Mouse (Mus musculus) CH12F3 (cell line): ENCODE measurements around the gene Rps28.
"Not testable (repeated sequence)": the region's sequence is repeated elsewhere in the genome, so short reads cannot be mapped to it uniquely, and the experiment has no call there.

ENCODE experiments used
- in situ Hi-C: fragments of 300-500 bp; cut with MboI; formaldehyde crosslinking; loops from 2 replicates; pipeline ENCODE4 v1.14.3; 2020; ENCODE audit warnings: low sequenced_read_pairs

Gene Rps28

DNA sequence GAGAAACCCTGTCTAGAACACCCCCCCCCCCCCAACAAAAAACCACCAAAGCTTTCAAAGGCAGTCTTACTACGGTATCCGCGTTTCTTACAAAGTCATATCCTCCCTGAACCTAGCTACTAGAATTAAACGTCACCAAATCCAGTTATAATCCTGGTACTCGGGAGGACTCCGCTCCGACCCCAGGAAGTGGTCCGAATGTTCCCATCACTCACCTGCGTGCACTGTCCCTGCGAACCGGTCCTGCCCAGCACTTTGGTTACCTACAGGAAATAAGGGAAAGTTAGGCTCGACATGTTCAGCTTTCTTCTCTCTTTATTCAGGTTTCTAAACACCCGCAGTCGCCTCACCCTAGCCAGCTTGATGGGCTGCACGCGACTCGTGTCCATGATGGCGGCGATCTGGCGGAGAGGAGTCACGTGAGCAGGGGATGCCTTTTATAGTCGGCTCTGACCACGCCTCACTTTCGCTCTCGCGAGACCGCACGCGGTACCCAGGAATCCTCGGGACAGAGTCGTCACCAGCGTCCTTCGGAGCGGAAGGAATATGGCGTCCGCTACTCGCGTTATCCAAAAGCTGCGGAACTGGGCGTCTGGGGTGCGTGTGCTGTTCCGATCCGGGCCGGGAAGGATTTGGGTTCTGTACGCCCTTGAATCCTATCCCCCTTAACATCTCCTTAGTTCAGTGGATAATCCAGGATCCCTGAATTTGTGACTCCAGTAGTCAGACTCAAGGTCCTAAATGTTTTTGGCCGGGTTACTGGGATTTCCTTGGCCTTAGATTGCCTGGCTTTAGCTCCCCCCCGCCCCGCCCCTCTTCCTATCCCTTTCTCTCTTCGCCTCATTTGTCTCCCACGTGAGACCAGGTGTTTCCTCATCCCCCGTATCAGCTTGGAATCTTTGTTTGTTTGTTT is at the start of gene Rps28, which contains the start of gene Ndufa7:
TSS of gene Rps28 (minus strand) at position 479 of the 913 bp plus-strand sequence.
TSS of gene Ndufa7 (plus strand) at position 489 of the 913 bp plus-strand sequence.
- in situ Hi-C loops = no loop called here

DNA sequence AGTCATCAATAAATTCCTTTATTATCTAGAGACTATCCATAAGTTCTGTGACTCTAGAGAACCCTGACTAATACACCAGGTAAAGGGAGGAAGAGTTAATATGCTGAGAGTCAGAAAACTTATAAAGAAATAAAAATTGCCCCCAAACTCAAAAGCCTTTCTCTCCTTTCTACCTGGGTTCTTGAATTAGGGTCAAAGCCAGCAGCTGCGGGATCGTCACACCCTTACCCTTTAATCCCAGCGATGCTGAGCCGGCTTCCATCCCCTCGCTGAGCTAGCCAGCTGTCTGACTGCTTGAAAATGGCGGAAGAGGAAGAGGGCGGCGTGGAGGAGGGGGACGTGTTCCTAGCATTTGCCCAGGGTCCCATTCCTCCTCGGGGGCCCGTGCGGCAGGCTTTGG is 49.2 kb upstream of the Rps28 start, which contains the start of gene Gm7029:
TSS of gene Gm7029 (plus strand) at position 301 of the 400 bp plus-strand sequence.
- in situ Hi-C loops = not testable (repeated sequence)

DNA sequence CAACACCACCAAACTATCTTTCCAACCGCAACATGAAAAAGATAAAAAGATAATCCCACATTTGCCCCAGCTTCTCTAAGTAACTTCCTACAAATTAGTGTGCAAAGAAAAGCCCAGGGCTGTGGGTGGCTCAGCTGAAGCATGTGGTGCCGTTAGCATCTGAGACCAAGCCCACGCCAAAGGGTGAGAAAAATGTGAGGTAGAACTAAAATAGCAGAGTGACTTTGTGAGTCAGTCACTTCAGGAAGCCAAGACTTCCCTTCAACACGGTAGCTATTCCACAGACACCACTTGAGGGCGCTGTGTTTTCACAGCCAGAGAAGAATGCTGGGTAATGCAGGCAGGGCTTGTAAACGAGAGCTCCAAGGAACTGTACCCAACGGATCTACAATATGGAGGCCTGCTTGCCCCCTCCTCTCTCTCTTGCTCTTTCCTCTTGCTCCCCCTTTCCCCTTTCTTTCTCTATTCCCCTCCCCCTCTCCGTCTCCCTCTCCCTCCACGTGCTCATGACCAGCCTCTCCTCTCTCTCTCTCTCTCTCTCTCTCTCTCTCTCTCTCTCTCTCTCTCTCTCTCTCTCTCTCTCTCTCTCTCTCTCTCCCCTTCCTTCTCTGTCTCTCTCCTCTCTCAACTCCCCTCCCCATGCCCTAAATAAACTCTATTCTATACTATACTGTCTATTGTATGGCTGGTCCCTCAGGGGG is 41.1 kb upstream of the Rps28 start:
- in situ Hi-C loops = no loop called here

DNA sequence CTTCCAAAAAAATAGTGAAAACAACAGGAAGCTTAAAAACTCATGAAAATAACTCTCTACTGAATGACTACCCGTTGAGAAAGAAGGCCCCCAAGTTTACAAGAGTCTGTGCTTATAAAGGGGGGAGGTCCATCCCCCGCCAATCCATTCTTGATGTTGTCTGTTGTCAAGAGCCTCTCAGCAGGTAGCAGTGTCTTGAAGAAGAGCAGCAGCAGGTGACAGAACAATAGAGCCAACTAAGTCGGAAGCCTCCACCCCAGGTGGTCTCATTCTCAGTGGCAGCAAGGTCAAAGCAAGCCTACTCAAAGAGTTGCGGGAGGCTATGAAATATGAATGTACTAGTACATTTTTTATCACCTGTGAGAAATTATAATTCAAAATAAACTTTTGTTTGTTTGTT is 33.5 kb upstream of the Rps28 start:
- in situ Hi-C loops = no loop called here

DNA sequence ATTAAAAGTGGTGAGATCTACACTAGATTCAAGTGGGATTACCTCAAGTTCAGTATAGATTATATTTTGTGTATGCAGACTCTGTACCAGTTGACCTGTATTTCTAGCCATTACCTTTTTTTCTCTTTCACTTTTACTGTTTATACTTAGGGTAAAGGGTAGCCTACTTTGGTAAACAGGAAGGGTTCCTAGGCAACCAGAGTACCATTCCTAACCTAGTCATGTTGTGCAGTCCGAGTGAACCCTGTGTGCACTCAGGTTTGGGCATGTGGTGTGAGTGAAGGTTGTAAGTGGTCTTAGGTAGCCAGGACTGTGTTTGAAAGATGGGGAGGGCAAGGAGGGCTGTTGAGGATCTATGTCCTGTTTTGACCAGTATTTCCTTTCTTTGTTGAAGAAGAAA is 27.0 kb upstream of the Rps28 start:
- in situ Hi-C loops = no loop called here

DNA sequence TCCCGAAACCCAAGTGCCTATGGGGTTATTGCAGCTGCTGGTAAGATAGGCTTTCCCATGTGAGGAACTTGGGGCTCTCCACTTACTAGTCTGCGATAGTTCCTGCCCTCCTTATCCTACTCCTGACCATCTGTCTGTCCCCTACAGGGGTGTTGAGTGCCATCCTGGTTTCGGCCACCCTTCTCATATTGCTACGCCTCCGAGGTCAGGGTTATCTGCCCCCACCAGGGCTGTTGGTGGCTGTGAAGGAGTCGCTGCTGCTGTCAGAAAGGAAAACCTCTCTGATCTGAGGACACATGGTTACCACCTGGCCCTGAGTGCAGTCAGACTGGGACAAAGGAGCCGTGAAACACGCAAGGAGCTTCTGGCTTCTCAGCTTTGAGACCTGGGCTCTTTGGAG is 23.8 kb upstream of the Rps28 start:
- in situ Hi-C loops = no loop called here

DNA sequence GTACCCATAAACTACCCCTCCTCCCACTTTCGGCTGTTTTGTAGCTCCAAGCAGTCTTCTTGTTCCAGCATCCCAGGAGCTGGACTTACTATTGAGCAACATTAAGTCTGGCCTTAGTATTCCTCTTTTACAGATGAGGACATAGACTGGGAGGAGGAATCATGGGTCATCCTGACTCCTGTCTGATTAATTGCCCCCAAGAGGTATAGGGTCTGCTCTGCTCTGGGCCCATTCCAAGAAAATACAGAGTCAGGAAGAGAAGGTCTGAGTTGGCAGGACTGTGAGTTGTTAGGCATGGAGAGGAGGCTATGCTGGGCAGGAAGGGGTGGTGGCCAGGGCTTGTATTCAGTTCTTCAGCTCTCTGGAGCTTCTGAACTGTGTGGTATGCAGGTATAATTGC is 19.8 kb upstream of the Rps28 start:
- in situ Hi-C loops = no loop called here

DNA sequence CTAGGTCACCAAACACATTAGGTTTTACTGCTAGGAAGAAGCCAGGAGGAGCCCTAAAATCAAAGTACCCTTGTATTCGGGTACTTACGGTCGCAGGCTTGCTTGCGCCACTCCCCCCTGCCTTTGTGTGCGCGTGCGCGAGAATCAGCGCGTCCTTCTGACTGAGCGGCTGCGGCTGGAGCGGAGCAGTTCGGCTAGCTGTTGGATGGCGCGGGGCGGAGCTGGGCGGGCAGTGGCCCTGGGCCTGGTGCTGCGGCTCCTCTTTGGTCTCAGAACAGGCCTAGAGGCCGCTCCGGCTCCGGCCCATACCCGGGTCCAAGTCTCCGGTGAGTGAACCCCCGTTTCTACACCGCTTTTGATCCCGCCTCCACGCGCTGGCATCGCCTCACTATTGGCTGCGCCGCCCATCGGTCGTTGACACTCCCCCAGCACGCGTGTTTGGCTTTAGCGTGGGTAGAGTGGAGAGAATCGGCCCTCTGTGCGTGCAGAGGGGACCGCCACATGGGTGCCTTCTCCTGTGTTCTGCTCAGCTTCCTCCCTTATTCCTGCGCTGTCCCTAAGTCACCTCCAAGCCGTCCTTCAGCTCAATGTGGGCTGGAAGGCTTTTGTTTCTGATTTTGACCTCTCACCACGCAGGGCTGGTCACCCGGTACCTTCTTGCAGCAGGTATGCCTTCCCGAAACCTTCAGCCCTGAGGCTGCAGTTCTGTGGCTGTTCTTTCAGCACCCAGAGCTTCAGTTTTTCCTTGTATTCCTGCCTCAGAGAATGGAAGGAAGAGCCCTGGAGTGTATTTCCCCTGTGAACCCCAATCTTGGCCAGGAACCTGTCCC is 18.8 kb upstream of the Rps28 start, which contains the start of gene Cd320:
TSS of gene Cd320 (plus strand) at position 126 of the 830 bp plus-strand sequence.
- in situ Hi-C loops = no loop called here

DNA sequence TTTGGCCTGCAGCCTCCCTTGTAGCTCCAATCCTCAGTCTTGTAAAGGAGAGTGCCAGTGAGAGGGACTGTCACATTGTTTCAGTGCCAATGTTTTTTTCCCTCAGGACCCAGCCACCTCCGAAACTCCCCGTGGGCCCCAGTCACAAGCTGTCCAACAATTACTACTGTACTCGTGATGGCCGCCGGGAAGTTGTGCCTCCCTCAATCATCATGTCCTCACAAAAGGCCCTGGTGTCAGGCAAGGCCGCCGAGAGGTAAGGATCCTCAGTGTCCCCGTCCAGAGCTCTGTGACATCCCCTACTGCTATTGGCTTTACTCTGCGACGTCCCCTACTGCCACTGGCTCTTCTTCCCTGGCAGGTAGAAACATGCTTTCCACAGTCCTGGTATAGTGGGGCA is 5.2 kb upstream of the Rps28 start:
- in situ Hi-C loops = no loop called here

DNA sequence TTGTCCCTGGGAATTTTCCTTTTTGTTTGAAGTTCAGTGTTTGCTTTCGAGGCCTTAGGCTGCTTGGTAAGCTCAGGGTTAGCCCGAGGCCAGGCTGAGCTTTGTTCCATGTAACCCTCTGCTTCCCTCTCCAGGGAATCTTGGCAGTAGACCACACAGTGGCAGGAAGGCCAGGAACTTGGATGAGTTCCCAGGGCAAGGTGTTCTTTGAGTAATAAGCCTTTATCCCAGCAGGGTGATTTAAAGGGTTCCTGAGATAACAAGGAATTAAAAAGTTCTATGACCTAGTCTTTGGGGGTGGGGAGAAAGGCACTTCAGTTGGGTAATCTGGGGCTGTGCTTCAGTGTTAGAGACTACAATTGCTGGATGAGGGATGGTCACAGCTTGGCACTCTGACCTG is 4.5 kb upstream of the Rps28 start:
- in situ Hi-C loops = no loop called here

DNA sequence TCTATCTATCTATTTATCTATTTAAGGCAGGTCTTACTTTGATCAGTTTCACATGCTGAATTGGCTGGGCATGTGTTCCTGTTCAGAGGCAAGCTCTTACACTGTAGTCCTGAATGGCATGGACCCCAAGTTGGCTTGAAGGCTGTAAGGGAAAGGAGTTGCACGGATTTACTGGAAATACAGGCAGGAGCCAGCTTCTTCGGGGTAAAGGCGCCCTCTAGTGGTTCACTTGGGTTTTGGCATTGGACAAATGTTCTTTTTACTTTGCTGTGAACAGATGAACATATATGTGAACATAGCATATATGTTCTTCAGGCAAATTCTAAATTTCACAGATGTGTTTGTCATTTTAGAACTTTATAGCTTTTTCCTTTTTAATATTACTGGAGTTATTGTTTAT is 2.5 kb upstream of the Rps28 start:
- in situ Hi-C loops = no loop called here

DNA sequence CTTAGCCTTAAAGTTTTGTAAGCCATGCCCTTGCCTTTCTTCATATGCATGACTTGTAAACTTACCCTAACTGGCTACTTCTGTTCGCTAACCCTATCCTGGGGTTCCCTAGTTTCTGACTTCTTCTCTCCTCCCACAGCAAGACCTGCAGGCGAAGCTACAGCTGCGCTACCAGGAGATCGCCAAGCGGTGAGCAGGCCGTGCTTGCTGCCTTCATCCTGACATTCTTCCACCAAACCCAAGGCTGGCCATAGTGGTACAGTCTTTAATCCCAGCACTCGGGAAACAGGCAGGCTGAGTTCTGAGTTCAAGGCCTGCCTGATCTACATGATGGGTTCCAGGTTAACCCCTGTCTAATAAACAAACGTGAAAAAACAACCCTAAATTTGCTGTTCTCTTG is 1.1 kb upstream of the Rps28 start:
- in situ Hi-C loops = no loop called here

DNA sequence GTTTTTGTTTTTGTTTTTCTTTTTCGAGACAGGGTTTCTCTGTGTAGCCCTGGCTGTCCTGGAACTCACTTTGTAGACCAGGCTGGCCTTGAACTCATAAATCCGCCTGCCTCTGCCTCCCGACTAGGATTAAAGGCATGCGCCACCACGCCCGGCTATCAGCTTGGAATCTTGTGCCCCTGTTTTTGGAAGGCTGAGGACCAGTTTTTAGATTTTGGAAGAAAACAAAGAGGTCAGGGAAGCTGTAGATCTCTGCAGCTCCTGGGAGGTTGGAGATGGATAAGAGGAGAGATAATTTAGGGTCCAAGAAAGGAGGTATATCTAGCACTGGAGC is 602 bp upstream of the Rps28 start:
- in situ Hi-C loops = not testable (repeated sequence)

DNA sequence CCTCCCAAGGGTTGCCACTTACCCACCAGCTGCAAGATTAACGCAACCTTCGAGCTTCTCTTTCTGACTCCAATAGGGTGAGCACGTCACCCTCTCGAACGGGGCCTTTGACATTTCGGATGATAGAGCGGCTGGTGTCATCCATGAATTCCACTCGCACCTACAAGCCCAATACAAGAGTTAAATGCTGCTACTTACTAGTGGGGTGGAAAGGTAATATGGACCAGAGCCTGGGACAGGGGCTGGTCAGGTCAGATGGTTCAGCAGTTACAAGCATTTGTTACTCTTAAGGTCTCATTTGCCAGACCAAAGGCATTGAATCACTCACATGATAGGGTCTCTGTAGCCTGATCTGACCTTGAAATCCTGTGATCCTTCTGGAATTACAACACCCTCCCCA is 1.2 kb downstream of the Rps28 start:
- in situ Hi-C loops = not testable (repeated sequence)

DNA sequence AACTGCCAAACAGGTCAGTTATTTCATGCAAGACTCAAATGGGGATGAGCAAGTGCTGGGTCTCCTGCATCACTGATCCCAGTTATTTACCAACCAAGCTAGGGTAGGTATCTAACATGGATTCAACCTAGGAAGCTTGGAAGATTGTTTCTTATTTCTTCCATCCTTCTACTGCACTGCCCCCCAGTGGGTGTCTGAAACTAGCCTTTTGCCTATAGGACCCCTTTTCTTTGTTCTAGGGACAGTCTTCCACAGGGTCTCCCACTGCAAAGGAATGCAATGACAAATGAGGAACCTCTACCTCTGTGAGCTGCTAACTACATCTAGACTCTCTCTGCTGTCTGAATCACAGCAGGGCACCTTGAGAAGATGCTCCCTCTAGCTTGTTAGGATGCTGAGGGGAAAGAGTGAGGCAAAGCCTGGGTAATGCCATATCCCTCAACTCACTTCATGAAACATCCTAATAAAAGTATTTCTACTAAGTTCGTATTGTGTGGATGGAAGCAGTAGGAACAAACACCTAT is 1.9 kb downstream of the Rps28 start:
- in situ Hi-C loops = no loop called here

DNA sequence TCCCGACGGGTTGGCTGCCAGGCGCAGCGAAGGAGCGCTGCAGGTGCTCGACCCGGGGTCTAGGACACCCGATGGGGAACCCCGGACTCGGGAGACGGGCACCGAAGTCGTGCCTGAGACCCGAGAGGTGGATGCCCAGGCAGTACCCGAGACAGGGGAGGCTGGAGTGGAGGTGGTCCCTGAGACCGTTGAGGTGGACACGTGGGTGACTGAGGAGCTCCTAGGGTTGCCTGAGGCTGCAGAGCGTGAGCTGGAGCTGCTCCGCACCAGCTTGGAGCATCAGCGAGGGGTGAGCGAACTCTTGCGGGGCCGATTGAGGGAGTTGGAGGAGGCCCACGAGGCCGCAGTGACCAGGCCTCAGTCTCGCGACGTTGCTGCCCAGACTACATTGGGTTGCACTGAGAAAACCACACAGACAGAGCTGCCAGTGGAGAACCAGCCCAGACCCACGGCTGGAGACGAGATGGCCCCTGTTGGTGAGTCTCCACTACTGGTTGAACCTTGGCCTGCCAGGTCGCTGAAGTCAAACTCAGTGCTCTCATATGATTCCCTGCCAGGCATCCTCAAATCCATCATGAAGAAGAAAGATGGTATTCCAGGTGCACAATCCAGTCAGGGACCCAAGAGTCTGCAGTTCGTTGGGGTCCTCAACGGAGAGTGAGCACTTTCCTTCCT is 6.3 kb downstream of the Rps28 start:
- in situ Hi-C loops = no loop called here

DNA sequence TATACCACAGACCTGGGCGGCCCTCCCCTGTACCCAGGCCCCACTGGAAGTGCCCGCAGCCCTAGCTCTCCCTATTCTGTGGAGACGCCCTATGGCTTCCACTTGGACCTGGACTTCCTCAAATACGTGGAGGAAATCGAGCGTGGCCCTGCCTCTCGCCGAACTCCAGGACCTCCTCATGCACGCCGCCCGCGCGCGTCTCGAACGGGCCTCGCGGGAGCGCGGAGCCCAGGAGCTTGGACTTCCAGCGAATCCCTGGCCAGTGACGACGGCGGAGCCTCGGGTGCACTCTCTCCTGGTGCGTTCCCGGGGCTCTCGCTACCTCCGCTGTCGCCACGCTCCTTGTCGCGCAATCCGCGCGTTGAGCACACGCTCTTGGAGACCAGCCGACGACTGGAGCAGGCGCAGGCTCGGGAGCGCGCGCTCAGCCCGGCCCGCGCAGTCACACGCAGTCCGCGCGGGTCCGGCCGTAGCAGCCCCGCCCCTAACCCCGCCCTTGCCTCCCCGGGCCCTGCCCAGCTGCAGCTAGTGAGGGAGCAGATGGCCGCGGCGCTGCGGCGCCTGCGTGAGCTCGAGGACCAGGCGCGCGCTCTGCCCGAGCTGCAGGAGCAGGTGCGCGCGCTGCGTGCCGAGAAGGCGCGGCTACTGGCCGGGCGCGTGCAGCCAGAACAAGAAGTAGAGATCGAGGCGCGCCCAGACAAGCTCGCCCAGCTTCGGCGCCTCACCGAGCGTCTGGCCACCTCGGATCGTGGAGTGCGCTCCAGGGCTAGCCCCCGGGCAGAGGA is 7.0 kb downstream of the Rps28 start:
- in situ Hi-C loops = no loop called here

DNA sequence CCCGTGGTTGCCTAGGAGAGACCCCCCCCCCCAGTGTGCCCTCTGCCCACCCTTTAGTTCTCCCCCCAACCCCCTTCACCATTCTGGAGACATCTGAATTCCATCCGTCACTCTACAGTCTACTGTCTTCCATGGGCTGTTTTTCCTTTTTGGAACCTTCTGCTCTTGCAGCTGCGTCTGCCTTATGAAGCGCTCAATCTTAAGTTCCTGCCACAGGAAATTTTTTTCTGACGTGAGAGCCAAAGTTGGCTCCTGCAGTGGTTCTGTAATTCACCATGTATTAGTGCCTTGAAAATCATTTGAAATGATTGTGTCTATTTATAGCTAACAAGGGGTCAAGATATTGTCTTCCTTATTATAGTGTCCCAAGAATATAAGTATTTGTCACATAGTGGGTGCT is 7.8 kb downstream of the Rps28 start:
- in situ Hi-C loops = no loop called here

DNA sequence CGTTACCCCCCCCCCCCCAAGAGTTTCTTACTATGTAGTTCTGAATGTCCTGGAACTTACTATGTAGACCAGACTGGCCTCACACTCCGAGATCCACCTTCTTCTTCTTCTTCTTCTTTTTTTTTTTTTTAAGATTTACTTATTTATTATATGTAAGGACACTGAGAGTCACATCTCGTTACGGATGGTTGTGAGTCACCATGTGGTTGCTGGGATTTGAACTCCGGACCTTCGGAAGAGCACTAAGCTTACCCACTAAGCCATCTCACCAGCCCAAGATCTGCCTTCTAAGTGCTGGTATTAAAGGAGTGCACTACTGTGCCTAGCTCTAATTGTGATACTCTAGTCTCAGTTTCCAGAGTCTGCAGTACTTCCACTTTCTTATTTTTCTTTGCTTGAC is 9.0 kb downstream of the Rps28 start:
- in situ Hi-C loops = no loop called here

DNA sequence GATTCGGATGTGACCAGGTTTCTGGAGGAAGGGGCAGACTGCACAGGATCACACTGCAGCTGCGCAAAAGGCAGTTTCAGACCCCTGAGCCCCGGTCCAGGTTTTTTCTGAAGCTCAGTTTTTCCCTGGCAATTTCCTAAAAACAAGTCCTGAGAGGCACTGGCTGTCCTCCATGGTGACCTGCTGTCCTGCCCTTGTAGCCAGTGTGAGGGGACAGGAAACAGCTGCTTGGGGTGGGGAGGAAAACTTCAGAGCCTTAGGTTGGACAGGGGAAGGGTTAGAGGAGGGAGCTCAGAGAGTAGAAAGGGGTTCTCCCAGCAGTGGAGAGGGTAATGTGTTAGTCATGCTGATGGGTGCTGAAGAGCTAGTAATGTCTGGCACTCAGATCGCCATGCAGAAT is 11.4 kb downstream of the Rps28 start:
- in situ Hi-C loops = no loop called here
